Mouse (Mus musculus): ENCODE results near the gene Hc.

The Hc gene

GRCm38 (mm10) chr2:34978226-34978625 is 83.0 kb downstream of the Hc start:
- no peak for DNase-seq (ENCODE audit: low read depth, low spot score)

DNA sequence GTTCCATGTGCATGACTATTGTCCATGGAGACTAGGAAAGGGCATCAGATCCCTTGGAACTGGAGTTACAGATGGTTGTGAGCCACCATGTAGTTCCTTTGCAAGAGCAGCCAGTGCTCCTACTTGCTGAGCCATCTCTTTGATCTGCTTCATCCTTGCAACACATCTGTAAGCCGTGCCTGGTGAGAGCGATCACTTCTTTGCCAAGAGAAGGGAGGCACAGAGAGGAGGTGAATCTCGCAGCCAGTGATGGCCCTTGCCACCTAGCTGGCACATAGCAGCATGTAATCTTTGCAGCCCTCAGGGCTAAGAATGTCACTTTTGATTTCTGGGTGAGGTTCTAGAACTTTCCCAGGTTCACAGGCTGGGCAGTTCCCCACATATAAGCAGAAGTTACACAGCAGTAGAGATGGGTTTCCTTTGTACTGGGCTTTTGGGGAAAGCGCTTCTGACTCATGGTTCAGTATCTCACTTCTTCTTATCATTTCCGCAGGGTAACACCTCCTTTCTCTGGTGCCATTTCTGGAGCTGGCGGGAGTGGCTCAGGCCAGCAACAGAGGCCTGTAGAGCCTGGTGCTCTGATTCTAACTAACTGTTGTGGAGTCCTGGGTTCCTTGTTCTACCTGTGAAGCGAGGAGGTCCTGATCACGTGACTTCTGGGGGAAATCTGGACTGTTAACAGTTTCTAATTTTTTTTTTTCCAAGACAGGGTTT is 84.1 kb downstream of the Hc start:
- peak; percentile 80 for DNase-seq (ENCODE audit: low read depth, low spot score)

DNA sequence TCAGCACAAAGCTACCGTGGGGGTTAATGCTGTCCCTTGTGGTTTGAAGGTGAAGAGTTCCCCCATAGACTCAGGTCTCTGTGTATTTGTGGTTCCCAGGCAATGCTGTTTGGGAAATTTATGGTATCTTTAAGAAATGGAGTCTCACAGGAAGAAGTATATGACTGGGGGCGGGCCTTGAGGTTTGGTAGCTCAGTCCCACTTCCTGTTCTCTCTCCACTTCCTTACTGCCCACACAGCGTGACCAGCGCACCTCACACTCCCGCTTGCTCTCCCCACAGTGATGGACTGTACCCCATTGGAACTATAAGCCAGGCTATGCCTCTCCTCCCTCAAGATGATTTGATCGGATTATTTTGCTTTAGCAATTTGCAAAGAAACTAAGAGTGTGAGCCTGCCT is 84.8 kb downstream of the Hc start:
- peak; percentile 78 for DNase-seq (ENCODE audit: low read depth, low spot score)

DNA sequence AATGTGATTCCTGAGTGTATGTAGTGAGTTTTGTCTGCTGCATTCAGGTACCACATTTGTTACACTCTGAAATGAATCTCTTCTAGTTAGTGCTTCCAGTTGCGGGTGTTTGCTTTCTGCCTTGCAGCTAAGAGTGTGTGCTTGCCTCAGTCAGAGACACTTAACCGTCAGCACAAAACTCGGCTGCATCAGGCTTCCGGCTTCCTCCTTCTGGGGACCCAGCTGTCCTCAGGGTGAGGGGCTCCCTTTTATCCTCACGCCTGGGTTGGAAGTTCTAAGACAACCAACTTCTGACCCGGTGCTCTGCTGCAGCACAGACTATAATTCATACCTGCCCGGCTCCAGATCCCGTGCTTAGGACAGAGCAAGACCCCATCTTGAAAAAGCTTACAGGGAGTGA is 88.2 kb downstream of the Hc start:
- no peak for DNase-seq (ENCODE audit: low read depth, low spot score)

GRCm38 (mm10) chr2:34971080-34971888 is 90.0 kb downstream of the Hc start:
- DNase-seq (ENCODE audit: low read depth, low spot score): no peak

- DNase-seq (ENCODE audit: low read depth, low spot score): peak; percentile 71
Measured at GRCm38 (mm10) chr2:34970092-34970750, 91.0 kb downstream of the Hc start.

DNA sequence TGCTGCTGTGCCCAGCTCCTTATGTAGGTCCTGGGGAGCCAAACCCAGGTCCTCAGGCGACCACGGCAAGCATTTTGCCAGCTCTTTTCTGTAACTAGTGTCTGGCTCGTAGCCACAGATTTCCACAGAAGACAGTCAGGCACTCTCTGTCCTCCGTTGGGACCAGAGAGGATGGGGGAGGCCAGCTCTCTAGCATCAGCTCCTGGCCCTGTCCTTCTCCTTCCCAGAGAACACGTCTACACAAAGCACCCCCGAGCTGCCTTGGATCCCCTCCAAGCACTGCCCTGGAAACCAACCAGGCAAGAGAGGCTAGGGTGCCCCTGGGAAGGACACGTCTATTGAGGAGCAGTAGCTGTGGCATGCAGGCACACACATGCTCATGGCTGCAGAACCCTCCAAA is 92.1 kb downstream of the Hc start:
- no peak for DNase-seq (ENCODE audit: low read depth, low spot score)

GRCm38 (mm10) chr2:34966243-34966934 is 94.8 kb downstream of the Hc start:
- no peak for DNase-seq (ENCODE audit: low read depth, low spot score)

- DNase-seq (ENCODE audit: low read depth, low spot score): no peak
Measured at GRCm38 (mm10) chr2:34965806-34966205, 95.4 kb downstream of the Hc start.

GRCm38 (mm10) chr2:34965293-34965692 is 95.9 kb downstream of the Hc start:
- peak; percentile 83 for DNase-seq (ENCODE audit: low read depth, low spot score)

DNA sequence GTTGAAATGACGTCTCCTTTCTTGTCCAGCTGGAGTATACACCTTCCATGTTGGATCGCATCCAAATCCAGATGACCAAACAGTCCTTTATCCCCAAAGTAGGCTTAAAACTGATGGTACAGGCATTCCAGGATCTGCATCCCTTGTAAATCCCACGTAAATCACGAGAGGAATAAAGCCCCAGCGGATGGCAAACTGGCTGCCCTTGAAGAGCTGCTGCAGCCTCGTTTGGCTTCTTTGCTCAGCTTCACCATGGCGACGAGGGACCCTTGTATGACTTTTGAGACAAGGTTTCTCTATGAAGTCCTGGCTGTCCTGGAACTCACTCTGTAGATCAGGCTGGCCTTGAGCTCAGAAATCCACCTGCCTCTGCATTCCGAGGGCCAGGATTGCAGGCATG is 96.6 kb downstream of the Hc start:
- no peak for DNase-seq (ENCODE audit: low read depth, low spot score)

- no peak for DNase-seq (ENCODE audit: low read depth, low spot score)
Measured at GRCm38 (mm10) chr2:34964230-34964629, 97.0 kb downstream of the Hc start.

DNA sequence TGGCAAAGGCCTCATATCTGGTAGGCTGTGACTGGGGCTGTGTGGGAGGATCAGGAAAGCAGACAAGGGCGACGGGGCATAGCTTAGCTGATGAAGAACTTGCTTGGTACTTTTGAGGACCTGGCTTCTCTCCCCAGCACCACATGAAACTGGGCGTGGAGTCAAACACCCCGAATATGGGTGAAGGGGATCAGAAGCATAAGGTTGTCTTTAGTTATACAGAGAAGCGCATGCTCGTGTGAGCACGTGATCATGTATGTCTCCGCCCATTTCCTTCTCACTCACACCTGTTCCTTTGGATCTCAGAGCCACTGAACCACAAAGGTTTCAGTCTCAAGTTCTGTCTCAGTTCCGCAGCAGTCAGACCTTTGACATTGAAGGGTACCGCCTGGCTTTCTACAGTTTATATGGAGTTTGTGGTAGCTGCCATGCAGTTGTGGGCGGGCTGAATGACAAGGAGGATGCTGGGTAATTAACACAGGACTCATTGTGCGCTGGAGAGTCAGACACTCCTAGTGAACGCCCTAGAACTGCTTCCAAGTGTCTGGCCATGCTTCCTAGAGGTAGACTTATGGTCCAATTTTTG is 97.8 kb downstream of the Hc start:
- peak; percentile 96 for DNase-seq (ENCODE audit: low read depth, low spot score)

DNA sequence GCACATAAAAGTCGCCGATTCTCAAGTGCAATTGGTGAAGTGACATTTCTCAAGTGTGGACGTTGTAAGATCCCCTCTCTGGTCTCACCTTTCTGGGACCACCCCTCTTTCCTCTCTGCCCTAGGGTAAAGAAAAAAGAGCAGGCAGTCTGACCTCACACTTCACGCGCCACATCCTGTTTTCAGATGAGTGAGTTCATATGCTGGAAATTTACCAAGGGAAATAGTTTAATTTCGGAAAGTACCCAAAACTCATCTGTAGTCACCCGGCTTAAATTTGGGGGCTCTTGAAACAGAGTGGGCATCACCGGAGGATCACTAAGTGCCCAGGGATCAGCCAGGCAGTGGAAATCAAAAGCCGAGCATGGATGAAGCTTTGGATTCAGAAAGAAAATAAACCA is 98.3 kb downstream of the Hc start:
- peak; percentile 91 for DNase-seq (ENCODE audit: low read depth, low spot score)

DNA sequence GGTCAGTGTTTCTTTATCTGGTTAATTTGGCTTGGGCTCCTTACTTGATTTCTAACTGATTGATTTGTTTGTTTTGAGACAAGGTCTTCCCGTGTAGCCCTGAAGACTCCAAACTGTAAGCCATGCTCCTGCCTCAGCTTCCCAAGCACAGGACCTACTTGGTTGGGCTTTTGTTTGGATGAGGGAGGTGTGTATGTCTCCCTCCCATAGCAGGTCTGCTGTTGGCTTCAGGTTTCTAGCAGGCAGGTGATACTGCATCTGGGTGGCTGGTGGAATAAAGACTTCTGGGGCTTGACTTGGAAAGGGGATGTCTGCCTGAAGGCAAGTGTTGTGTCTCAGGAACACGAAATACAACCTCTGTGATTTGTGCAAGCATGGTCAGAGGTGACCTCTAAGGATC is 99.0 kb downstream of the Hc start:
- peak; percentile 49 for DNase-seq (ENCODE audit: low read depth, low spot score)

DNA sequence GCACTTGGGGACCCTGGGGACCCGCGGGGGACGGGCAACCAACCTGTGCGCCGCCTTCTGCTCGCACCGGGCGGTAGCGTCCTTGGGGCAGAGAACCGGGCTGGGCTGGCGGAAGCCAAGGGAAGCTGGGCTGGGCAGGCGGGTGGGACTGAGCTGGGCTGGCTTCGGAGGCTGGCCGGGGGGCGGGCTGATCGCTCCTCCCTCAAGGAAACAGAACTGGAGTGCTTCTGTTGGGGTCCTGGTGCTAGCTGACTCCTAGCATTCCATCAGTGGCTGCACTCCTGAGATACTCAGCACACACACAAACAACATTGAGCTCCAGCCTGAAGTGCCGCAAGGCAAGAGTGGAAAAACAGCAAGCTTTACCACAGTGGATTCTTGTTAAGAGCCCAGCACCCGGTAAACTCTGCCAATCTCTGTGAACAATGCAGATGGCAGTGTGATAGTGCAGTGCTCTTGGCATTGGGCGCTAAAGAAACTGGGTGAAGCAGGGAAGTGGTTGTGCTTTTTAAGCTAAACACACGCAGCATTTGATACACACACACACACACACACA is 99.7 kb downstream of the Hc start, which contains the start of gene Traf1:
Gene Traf1 (minus strand): TSS at position 292 of the 556 bp plus-strand sequence.
- DNase-seq (ENCODE audit: low read depth, low spot score): peak; percentile 86

DNA sequence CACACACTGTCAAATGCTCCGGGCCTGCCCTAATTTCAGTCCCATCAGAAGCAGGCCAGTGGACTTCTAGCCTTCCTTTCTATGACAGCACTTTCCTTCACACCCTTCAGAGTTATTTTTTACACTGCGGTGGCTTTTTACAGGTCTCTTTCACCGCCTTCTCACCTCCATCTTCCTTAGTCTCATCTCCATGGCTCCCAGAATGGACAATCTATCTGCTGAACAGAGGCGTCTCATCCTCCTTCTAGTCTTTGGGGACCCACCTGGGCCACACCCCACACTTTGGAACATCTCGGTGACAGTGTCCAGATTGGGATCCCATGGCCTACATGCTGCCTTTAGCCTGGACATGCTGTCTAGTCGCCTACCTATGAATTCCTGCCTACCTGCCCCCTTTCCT is 100.3 kb downstream of the Hc start:
- DNase-seq (ENCODE audit: low read depth, low spot score): peak; percentile 49

GRCm38 (mm10) chr2:34960466-34960865 is 100.8 kb downstream of the Hc start:
- peak; percentile 48 for DNase-seq (ENCODE audit: low read depth, low spot score)

DNA sequence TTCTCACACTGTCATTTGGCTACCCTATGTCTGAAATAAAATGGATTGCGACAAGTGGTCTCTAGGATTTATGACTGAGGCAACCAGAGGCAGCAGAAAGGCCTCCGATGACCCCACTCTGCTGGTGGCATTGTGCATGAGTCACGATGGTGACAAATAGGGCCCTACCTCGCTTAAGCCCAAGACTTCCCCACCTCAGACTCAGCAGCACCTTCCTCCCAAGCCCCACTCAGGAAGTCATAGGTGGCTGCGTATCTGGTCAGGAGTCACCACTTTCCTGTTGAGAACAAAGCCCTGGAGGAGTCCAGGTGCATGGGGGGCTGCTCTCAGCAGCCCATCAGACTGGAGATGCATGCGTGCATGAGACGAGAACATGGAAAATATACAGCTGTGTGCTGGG is 102.7 kb downstream of the Hc start:
- DNase-seq (ENCODE audit: low read depth, low spot score): peak; percentile 70

- peak; percentile 85 for DNase-seq (ENCODE audit: low read depth, low spot score)
Measured at GRCm38 (mm10) chr2:34958036-34958435, 103.2 kb downstream of the Hc start.

- DNase-seq (ENCODE audit: low read depth, low spot score): peak; percentile 30
Measured at GRCm38 (mm10) chr2:34957405-34957804, 103.8 kb downstream of the Hc start.
